Mouse (Mus musculus) megakaryocyte, adult 5-6 weeks (primary cell): ENCODE measurements around the gene Dusp12. TPM values are rescaled to one million over a fixed set of nuclear protein-coding genes. Genes with fewer than 3 reads are reported as not detected.

ENCODE experiments used
- ATAC-seq: 2 replicates; pipeline ENCODE4 v1.8.0; 2016; ENCODE audit warnings: mild to moderate bottlenecking, inconsistent platforms; ENCODE audit not compliant: poor library complexity, severe bottlenecking
- total RNA-seq, 2 experiments: library from RNA; stranded (forward) in 1 of 2; stranded (reverse) in 1 of 2; fragments of 153-499, 151-499 nt in 1 of 2; fragments of 221-1000, 200-1000 nt in 1 of 2; gene quantifications; 2 replicates each; pipeline versions ENCODE4 v1.2.3 to v1.2.4; 2015 to 2017

Gene Dusp12
- 7.5 and 10.3 TPM in 2 replicates for total RNA-seq (2015)
- total RNA-seq (2017), result 5.2 and 5.4 TPM in 2 replicates

- peak; percentile 99 for ATAC-seq
Measured at GRCm38 (mm10) chr1:170884978-170885561, at the start of gene Dusp12, which contains the start of gene Gm26620. Dusp12 (minus strand) TSS chr1:170885540. Gm26620 (plus strand) TSS chr1:170885065.

DNA sequence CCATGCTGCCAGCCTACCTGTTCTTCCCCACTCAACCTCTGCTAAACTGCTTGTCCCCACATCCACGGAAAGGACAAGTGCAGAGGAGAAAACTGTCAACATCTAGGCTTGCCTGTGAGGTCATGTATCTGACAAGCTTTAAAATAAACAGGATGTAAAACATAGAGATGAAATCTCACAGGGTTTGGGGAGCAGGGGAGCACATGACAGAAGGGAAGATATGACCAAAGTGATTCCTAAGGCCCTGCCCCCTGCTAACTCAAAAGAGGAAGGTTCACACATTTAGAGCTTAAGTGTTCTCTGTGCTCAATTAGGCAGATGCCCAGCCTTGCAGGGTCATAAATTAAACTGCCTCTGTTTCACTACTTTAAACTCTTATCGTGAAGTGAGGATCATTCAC is 49.0 kb upstream of the Dusp12 start:
- peak; percentile 86 for ATAC-seq

DNA sequence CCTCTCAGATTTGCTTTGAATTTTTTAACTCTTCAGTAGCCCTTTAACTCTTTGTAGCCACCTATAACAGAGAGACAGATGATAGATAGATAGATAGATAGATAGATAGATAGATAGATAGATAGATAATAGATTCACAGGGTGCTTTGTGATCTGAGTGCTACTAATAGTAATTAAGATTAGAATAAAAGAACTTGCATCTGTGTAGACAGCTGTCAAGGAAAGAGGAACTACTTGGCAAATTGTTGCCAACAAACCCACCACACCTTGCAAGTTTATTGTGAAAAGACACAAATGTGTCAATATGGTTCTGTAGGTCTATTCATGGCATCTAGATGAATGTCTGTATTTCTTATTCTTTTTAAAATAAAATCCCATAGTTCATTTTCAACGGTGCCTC is 48.6 kb upstream of the Dusp12 start:
- peak; percentile 39; the same call in 1 of the 2 replicates for ATAC-seq

GRCm38 (mm10) chr1:170933386-170933920 is 48.1 kb upstream of the Dusp12 start:
- ATAC-seq, result no peak

GRCm38 (mm10) chr1:170932043-170932442 is 46.7 kb upstream of the Dusp12 start:
- ATAC-seq, result peak; percentile 45; the same call in 1 of the 2 replicates

DNA sequence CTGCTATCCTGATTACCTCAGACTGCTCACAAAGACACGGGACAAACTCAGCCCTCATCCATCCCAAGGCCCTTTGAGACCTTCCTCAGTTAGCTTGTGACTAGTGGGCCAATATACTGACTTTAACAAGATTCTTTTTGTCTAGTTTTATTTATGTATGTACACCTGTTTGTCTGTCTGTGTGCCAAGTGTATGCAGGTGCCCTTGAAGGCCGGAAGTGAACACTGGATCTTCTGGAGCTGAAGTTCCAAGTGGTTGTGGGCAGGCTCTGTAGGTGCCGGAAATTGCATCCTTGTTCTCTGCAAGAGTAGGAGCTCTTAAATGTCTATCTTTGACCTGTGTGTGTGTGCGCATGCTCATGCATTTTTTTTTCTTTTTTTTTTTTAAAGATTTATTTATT is 43.9 kb upstream of the Dusp12 start:
- no peak for ATAC-seq

DNA sequence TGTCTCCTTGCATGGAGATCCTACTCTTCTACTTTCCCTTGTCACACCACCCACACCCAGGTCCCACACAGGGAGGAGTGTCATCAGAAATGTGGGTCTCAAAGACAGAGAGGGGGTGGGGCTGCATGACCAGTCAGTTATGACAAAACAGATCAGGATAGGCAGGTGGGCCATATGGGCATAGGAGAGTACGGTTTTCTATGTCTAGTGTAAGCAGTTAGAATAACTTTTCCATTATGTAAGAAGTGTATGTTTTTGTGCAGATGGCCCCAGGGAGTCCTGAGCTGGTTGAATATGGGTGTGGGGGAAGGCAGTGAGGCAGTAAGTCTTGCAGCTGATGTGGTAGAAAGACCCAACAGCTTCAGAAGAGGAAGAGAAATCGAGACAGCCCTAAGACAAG is 43.1 kb upstream of the Dusp12 start:
- ATAC-seq, result 0 out of 2 replicates have a peak, but pooled peaks have one; percentile 15

DNA sequence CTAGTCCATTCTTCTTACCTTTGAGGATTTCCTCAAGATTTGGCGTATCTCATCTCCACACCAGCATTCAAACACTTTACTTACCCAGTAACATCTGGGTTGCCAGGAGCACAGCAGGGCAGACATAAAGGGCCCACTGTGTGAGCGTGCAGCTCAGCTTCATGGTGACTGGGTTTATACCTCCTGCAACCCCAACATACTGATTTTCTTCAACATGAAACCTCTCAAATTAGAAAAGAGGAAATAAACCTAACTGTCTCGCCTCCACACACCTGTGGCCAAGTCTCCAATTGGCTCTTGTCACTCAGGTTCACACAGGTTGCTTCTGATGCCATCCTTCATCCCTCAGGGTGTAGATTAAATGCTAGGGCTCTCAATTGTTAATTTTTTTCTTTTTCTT is 42.0 kb upstream of the Dusp12 start, which contains the start of gene Fcrla:
TSS of gene Fcrla (minus strand) at position 206 of the 400 bp plus-strand sequence.
- no peak for ATAC-seq

- ATAC-seq, result no peak
Measured at GRCm38 (mm10) chr1:170926941-170927340, 41.6 kb upstream of the Dusp12 start.

- ATAC-seq, result peak; percentile 98
Measured at GRCm38 (mm10) chr1:170924485-170924884, 39.1 kb upstream of the Dusp12 start.

- ATAC-seq, result peak; percentile 91
Measured at GRCm38 (mm10) chr1:170919308-170919707, 34.0 kb upstream of the Dusp12 start.

- ATAC-seq, result no peak
Measured at GRCm38 (mm10) chr1:170915657-170916056, 30.3 kb upstream of the Dusp12 start.

GRCm38 (mm10) chr1:170912891-170913615 is 27.7 kb upstream of the Dusp12 start, which contains the start of gene Fcrlb:
Fcrlb (minus strand) TSS chr1:170912941.
- no peak for ATAC-seq

- peak; percentile 17; the same call in 1 of the 2 replicates for ATAC-seq
Measured at GRCm38 (mm10) chr1:170911907-170912660, 26.7 kb upstream of the Dusp12 start.

DNA sequence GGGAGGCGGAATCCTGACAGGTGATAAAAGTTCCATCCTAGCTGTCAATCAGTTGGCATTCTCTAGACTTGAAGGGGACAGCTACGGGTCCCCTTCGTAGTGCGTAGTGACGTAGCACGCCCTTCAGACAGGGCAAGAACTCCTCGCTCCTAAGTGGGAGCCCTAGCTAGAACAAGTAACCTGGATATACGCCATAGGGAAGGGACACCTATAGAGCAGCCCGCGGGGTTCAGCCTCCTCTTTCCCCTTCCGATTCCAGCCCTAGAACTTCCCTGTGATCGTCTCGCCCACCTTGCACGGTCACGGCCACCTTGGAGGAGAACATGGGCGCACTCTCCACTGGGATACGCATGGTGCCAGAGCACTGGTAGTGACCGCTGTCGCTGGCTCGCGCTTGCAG is 23.0 kb upstream of the Dusp12 start:
- ATAC-seq, result peak; percentile 20

- peak; percentile 77 for ATAC-seq
Measured at GRCm38 (mm10) chr1:170907456-170908191, 22.3 kb upstream of the Dusp12 start.

- ATAC-seq, result no peak
Measured at GRCm38 (mm10) chr1:170907111-170907455, 21.7 kb upstream of the Dusp12 start.

- no peak for ATAC-seq
Measured at GRCm38 (mm10) chr1:170903485-170903884, 18.1 kb upstream of the Dusp12 start.

DNA sequence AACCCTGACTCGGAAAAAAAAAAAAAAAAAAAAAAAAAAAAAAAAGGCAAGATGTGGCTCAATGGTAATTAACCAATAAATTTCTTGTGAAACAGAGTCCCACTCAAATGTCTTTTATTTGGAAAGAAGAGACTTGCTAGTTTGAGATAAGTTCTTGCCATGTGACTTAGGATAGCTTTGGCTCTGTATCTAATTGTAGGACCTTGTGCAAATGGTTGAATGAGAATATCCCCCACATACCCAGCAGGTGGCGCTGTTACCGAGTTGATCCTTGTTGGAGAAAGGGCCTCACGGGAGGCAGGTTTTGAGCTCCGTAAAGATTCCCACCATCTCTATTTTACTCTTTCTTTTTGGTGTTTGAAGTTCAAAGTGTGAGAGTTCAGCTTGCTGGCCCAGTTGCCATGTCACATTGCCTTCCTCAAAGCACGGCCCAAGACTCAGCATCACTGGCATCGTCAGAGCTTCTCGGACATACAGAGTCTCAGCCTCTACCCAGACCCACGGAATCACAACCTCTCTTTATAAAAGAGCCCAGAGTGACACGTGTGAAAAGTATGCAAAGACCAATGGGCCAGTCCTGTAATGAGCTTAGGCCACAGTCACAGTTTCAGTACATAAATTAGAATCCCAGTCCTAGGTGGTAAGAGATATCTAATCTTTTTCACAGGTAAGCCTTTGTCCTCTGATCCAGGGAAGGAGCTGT is 16.3 kb upstream of the Dusp12 start:
- peak; percentile 78 for ATAC-seq
